Mouse (Mus musculus): ENCODE measurements around the gene Hoxc11. TPM values are rescaled to one million over a fixed set of nuclear protein-coding genes. Genes with fewer than 3 reads are reported as not detected.

Hoxc11 gene
- polyA plus RNA-seq, 2 experiments: not detected

GRCm38 (mm10) chr15:103001370-103001769 lies 47.1 kb downstream of the Hoxc11 start:
- H3K36me3 ChIP-seq (replicated peaks; ENCODE audit: control insufficient read depth, insufficient read depth, low read depth): no peaks in the 10 kb centered on the region
- no peak overlapping the region for H3K4me3 ChIP-seq (ENCODE audit: insufficient read depth in 1 of 2, low read depth in 2 of 2, low read length in 2 of 2)
- H3K4me2 ChIP-seq (ENCODE audit: low read depth): no peak overlapping the region
- WGBS (ENCODE audit: insufficient replicate concordance): 52% methylated on average over 2 of the region's 2 CpGs
- no peaks in the 10 kb centered on the region for H3K4me1 ChIP-seq (replicated peaks; ENCODE audit: control insufficient read depth in 2 of 2, insufficient read depth in 2 of 2, low read length in 1 of 2)
- H3K9ac ChIP-seq (replicated peaks): no peak overlapping the region
- no peak for ATAC-seq (ENCODE audit: insufficient read depth)
- no peak overlapping the region for H3K27ac ChIP-seq
- H3K27me3 ChIP-seq (ENCODE audit: control insufficient read depth, insufficient read depth, low read length): peaks cover 99% of the 10 kb centered on the region
- no peak for TF ChIP-seq EP300 (IDR thresholded peaks at IDR 0.05; ENCODE audit: low read depth)
- TF ChIP-seq CTCF (IDR thresholded peaks at IDR 0.05; ENCODE audit: low read depth): no peak
- H3K9me3 ChIP-seq (ENCODE audit: control insufficient read depth, low read length): no peaks in the 10 kb centered on the region
- no peak for DNase-seq (ENCODE audit: low read depth in 3 of 3, low spot score in 3 of 3)

GRCm38 (mm10) chr15:103002156-103002555 lies 47.9 kb downstream of the Hoxc11 start:
- DNase-seq (ENCODE audit: low read depth in 3 of 3, low spot score in 3 of 3) (no peak), ATAC-seq (ENCODE audit: insufficient read depth) (no peak)
- Histone ChIP-seq H3K4me3 (ENCODE audit: insufficient read depth in 1 of 2, low read depth in 2 of 2, low read length in 2 of 2) (no peak overlapping the region), H3K4me1 (replicated peaks; ENCODE audit: control insufficient read depth in 2 of 2, insufficient read depth in 2 of 2, low read length in 1 of 2) (no peaks in the 10 kb centered on the region), H3K36me3 (replicated peaks; ENCODE audit: control insufficient read depth, insufficient read depth, low read depth) (no peaks in the 10 kb centered on the region), H3K4me2 (ENCODE audit: low read depth) (no peak overlapping the region), H3K27me3 (ENCODE audit: control insufficient read depth, insufficient read depth, low read length) (peaks cover 99% of the 10 kb centered on the region), H3K9me3 (ENCODE audit: control insufficient read depth, low read length) (no peaks in the 10 kb centered on the region), H3K27ac (no peak overlapping the region), H3K9ac (replicated peaks) (no peak overlapping the region)
- TF ChIP-seq EP300 (IDR thresholded peaks at IDR 0.05; ENCODE audit: low read depth) (no peak), CTCF (IDR thresholded peaks at IDR 0.05; ENCODE audit: low read depth) (no peak)
- 20% methylated on average over 4 of the region's 4 CpGs for WGBS (ENCODE audit: insufficient replicate concordance)

GRCm38 (mm10) chr15:103002821-103003448 lies 48.7 kb downstream of the Hoxc11 start:
- 9% methylated on average over 13 of the region's 13 CpGs for WGBS (ENCODE audit: insufficient replicate concordance)
- no peak for DNase-seq (ENCODE audit: low read depth in 3 of 3, low spot score in 3 of 3)
- no peaks in the 10 kb centered on the region for H3K4me1 ChIP-seq (replicated peaks; ENCODE audit: control insufficient read depth in 2 of 2, insufficient read depth in 2 of 2, low read length in 1 of 2)
- TF ChIP-seq CTCF (IDR thresholded peaks at IDR 0.05; ENCODE audit: low read depth) (no peak), EP300 (IDR thresholded peaks at IDR 0.05; ENCODE audit: low read depth) (no peak)
- no peak overlapping the region for H3K27ac ChIP-seq
- H3K4me2 ChIP-seq (ENCODE audit: low read depth): no peak overlapping the region
- H3K36me3 ChIP-seq (replicated peaks; ENCODE audit: control insufficient read depth, insufficient read depth, low read depth): no peaks in the 10 kb centered on the region
- peaks cover 99% of the 10 kb centered on the region for H3K27me3 ChIP-seq (ENCODE audit: control insufficient read depth, insufficient read depth, low read length)
- H3K9me3 ChIP-seq (ENCODE audit: control insufficient read depth, low read length): no peaks in the 10 kb centered on the region
- no peak overlapping the region for H3K9ac ChIP-seq (replicated peaks)
- ATAC-seq (ENCODE audit: insufficient read depth): no peak
- H3K4me3 ChIP-seq (ENCODE audit: insufficient read depth in 1 of 2, low read depth in 2 of 2, low read length in 2 of 2): no peak overlapping the region

GRCm38 (mm10) chr15:103005308-103005707 lies 51.1 kb downstream of the Hoxc11 start:
- Histone ChIP-seq H3K9me3 (ENCODE audit: control insufficient read depth, low read length) (no peaks in the 10 kb centered on the region), H3K36me3 (replicated peaks; ENCODE audit: control insufficient read depth, insufficient read depth, low read depth) (no peaks in the 10 kb centered on the region), H3K27ac (no peak overlapping the region), H3K4me3 (ENCODE audit: insufficient read depth in 1 of 2, low read depth in 2 of 2, low read length in 2 of 2) (no peak overlapping the region), H3K9ac (replicated peaks) (no peak overlapping the region), H3K4me1 (replicated peaks; ENCODE audit: control insufficient read depth in 2 of 2, insufficient read depth in 2 of 2, low read length in 1 of 2) (no peaks in the 10 kb centered on the region), H3K4me2 (ENCODE audit: low read depth) (no peak overlapping the region), H3K27me3 (ENCODE audit: control insufficient read depth, insufficient read depth, low read length) (peaks cover 99% of the 10 kb centered on the region)
- TF ChIP-seq EP300 (IDR thresholded peaks at IDR 0.05; ENCODE audit: low read depth) (no peak), CTCF (IDR thresholded peaks at IDR 0.05; ENCODE audit: low read depth) (no peak)
- WGBS (ENCODE audit: insufficient replicate concordance): 2% methylated on average over 17 of the region's 17 CpGs
- ATAC-seq (ENCODE audit: insufficient read depth) (no peak), DNase-seq (ENCODE audit: low read depth in 3 of 3, low spot score in 3 of 3) (no peak)

GRCm38 (mm10) chr15:103005797-103006196 lies 51.6 kb downstream of the Hoxc11 start:
- H3K9me3 ChIP-seq (ENCODE audit: control insufficient read depth, low read length): no peaks in the 10 kb centered on the region
- H3K4me2 ChIP-seq (ENCODE audit: low read depth): no peak overlapping the region
- TF ChIP-seq EP300 (IDR thresholded peaks at IDR 0.05; ENCODE audit: low read depth): no peak
- no peak for TF ChIP-seq CTCF (IDR thresholded peaks at IDR 0.05; ENCODE audit: low read depth)
- peaks cover 99% of the 10 kb centered on the region for H3K27me3 ChIP-seq (ENCODE audit: control insufficient read depth, insufficient read depth, low read length)
- DNase-seq (ENCODE audit: low read depth in 3 of 3, low spot score in 3 of 3) (no peak), ATAC-seq (ENCODE audit: insufficient read depth) (no peak)
- no peak overlapping the region for H3K9ac ChIP-seq (replicated peaks)
- 10% methylated on average over 5 of the region's 5 CpGs for WGBS (ENCODE audit: insufficient replicate concordance)
- no peaks in the 10 kb centered on the region for H3K36me3 ChIP-seq (replicated peaks; ENCODE audit: control insufficient read depth, insufficient read depth, low read depth)
- no peaks in the 10 kb centered on the region for H3K4me1 ChIP-seq (replicated peaks; ENCODE audit: control insufficient read depth in 2 of 2, insufficient read depth in 2 of 2, low read length in 1 of 2)
- H3K27ac ChIP-seq: no peak overlapping the region
- no peak overlapping the region for H3K4me3 ChIP-seq (ENCODE audit: insufficient read depth in 1 of 2, low read depth in 2 of 2, low read length in 2 of 2)
